Mouse (Mus musculus) right cerebral cortex, postnatal 10 days (tissue): ENCODE results near the gene Tmem246.

Experiments used
- DNase-seq, 2 experiments: peaks; one replicate each; pipeline ENCODE4 v3.0.0; 2021; ENCODE audit warnings: low spot score in 2 of 2

Gene Tmem246

DNA sequence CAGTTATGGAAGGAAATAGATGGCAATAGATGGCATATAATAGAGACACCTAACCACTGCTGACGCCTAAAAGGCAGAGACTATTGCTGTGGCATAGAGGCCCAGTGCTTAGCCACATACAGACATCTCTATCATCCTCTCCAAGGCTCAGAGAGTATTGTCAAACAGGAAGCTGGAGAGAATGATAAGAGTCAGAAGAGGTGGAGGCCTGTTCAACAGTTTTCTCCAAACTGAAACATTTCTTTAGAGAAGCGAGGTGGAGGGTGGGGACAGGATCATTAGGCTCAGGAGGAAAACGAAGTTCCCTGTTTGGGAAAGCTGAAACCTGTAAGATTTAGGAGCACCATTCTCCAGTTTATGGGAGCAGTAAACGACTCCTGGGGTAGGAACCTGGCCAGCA, 16.4 kb downstream of the Tmem246 start:
- no peak for DNase-seq

DNA sequence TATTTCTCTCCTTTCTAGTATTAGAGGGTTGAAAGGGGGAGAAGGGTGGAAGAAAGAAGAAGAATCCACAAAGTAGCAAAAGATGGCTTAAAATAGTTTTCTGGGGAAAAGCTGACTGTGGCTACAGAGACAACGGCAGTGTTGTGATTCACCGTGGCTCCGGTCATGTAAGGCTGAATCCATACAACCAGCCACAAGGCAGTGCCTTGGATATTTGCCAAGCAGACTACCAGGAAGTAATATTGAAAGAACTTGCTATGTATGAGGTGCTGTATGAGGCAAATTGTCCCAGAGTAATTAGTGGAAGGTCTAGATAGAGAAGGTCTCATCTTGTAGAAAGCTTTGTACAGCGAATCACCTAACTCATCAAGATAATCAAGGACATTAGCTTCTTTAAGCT, 25.5 kb downstream of the Tmem246 start:
- DNase-seq = no peak

DNA sequence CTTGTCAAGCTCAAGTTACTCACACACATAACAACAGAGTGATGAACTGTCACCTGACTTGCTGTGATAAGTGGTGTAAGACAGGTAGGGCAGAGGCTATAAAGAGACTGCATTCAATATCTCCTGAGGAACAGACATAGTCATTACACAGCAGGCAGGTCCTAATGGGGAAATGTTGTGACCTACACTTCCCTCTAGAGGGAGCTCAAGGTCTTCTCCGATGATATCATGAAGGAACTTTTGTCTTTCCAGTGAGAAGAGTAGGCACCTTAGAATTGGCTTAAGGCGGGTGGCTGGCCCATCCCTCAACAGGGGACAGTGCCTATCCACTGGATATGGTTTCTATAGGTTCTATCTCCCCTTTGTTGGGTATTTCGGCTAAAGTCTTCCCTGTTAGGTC, 30.1 kb downstream of the Tmem246 start:
- DNase-seq = peak; percentile 69 to 72

DNA sequence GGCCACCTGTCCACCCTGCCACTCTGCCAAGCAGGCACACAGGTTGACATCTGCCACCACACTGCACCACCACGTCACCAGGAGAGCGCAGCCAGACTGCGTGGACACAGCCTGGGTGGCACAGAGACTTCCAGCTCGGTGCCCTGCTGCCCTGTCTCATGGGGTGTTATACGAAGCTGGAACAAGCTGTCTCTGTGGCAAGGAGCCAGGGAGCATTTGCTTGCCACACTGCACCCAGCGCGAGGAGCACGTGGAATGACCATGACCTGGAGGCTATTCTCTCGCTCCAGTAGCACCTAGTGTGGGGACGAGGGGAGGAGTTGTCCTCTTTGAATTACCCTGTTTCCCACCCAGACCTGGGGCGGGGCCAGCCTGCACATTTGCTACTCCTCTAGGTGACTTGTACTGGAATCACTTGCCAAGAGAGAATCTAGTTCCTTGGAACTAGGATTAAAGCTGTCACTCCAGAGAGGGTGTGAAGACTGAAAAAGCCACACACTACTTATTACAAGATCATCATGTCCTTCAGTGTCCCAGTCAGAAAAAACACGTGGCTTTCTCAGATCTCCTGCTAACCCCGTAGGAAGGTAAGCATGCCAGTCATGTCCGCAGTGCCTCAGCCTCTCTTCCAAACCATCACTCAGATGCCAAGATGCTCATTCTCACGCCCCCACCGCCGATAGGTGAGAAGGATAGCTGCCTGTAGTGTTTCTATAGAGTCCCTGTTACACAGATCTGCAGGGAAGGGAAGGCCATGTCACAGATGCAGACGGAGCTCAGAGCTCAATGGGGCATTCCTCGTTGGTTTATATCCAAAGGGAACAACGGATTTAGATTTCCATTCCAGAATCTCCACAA, 37.5 kb downstream of the Tmem246 start:
- DNase-seq = peak; percentile 37 to 50

GRCm38 (mm10) chr4:49558181-49558580, 39.5 kb downstream of the Tmem246 start:
- DNase-seq = no peak

GRCm38 (mm10) chr4:49557375-49557774, 40.3 kb downstream of the Tmem246 start:
- DNase-seq = peak in 1 of 2 experiments; percentile 31

GRCm38 (mm10) chr4:49553380-49553779, 44.3 kb downstream of the Tmem246 start:
- no peak for DNase-seq

DNA sequence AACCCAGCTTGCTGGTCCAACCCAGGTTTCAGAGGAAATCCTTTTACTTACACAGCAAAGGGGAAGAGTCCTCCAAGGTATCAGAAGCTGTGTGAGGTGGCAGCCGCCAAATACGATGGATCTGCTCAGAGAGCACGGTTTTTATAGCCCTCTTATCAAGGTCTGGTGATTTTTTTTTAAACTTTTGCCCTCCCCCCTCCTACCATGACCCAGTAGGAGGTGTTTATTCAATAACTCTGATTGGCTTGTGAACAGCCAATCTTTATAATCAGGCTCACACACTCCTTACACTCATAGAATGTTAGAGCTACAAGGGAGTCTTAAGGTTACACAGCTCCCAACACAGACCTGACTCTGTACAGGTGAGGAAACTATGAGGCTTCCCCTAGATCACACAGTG, 48.3 kb downstream of the Tmem246 start, which contains the start of gene Aldob:
Gene Aldob, minus strand, starts transcription at position 164 of the 400 bp plus-strand sequence.
- no peak for DNase-seq

GRCm38 (mm10) chr4:49547544-49548219, 50.0 kb downstream of the Tmem246 start:
- no peak for DNase-seq

DNA sequence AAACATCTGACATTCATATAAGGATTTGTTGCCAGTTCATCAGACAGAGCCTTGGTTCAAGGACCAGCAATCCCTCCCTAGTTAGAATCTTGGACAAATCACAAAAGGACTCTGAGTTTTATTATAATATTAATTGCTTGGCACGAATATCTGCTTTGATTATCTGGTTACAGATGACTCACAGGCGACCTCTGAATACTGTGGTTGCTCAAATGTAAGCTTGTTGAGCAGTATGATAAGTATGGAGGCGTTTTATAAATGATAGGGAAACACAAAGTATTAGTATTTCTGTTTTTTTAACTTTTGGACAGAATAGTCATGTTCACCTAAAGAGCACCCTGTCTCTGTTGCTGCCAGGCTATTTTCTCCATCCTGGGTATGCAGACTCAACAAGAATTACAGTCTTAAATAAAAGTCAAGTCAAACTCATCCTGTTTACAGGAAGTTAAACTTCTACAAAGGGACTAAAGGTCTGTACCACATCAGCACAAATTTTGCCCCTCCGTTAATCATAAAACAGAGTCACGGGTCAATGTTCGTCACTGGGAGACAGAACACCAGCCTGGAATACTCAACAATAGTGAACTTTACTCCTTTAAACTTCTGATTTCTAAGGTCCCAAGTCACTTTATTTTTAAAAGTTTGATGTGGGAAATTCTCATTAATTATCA, 50.7 kb downstream of the Tmem246 start:
- no peak for DNase-seq

GRCm38 (mm10) chr4:49546026-49546425, 51.6 kb downstream of the Tmem246 start:
- no peak for DNase-seq

GRCm38 (mm10) chr4:49540966-49541365, 56.7 kb downstream of the Tmem246 start:
- DNase-seq = no peak

GRCm38 (mm10) chr4:49539665-49540064, 58.0 kb downstream of the Tmem246 start:
- no peak for DNase-seq

GRCm38 (mm10) chr4:49536671-49537070, 61.0 kb downstream of the Tmem246 start:
- DNase-seq = no peak

DNA sequence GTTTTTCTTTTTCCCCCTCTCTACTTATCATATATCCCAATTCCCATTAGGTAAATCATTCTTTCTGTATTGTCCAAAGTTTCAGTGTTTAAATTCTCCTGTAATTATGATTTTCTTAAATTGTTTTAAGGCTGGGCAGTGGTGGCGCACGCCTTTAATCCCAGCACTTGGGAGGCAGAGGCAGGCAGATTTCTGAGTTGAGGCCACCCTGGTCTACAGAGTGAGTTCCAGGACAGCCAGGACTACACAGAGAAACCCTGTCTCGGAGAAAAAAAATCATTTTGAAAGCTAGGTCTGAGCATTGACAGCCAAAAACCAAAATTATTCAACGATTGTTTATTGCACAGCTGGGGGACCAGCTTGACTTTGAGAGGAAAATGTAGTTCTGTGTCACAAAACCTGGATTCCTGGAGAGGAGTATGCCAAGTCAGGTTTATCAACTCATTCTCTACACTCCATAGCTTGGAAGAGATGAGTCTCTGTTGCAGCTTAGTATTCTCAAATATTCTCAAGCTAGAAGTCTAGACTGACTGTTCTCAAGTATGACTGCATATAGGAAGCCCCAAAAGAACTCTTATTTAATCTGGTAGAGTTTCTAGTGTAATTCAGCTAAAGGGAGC, 61.9 kb downstream of the Tmem246 start:
- DNase-seq = no peak

DNA sequence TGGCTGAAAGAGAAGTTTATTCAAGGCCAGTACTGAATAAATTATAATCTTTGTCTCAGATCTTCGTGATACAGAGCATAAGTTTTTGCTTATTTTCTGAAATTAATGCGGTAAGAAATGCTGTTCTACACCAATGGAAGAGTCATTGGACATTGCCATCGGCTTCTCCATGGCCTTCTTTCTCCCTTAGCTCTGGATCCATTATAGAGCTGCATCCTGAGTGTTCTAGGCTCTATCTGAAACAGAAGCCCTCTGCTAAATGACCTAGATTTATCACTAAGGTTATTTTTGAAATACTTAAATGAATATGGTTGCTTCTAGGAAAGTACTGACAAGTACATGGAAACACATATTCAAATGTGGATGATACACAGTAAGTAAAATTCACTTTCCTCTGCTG, 62.6 kb downstream of the Tmem246 start:
- no peak for DNase-seq
